Mouse (Mus musculus): Measurements from ENCODE around the gene Umps.

Gene Umps

GRCm38 (mm10) chr16:33953008-33953407 lies 13.8 kb downstream of the Umps start:
- DNase-seq: no peak

GRCm38 (mm10) chr16:33950830-33951229 lies 16.0 kb downstream of the Umps start:
- DNase-seq: peak; percentile 87

GRCm38 (mm10) chr16:33950386-33950785 lies 16.5 kb downstream of the Umps start:
- DNase-seq: no peak

GRCm38 (mm10) chr16:33947664-33948571 lies 18.9 kb downstream of the Umps start:
- no peak for DNase-seq

GRCm38 (mm10) chr16:33946021-33946420 lies 20.8 kb downstream of the Umps start:
- DNase-seq: no peak

GRCm38 (mm10) chr16:33944772-33945171 lies 22.1 kb downstream of the Umps start:
- no peak for DNase-seq

- no peak for DNase-seq
These were observed 22.7 kb downstream of the Umps start for GRCm38 (mm10) chr16:33944126-33944525.

GRCm38 (mm10) chr16:33943388-33943787 lies 23.4 kb downstream of the Umps start:
- no peak for DNase-seq

GRCm38 (mm10) chr16:33942341-33942740 lies 24.5 kb downstream of the Umps start:
- no peak for DNase-seq

- no peak for DNase-seq
These were observed 25.5 kb downstream of the Umps start for GRCm38 (mm10) chr16:33941271-33941781.

- no peak for DNase-seq
These were observed 26.7 kb downstream of the Umps start for GRCm38 (mm10) chr16:33940095-33940494.

GRCm38 (mm10) chr16:33939636-33940035 lies 27.2 kb downstream of the Umps start:
- no peak for DNase-seq

- no peak for DNase-seq
These were observed 27.7 kb downstream of the Umps start for GRCm38 (mm10) chr16:33939133-33939531.

- no peak for DNase-seq
These were observed 28.3 kb downstream of the Umps start for GRCm38 (mm10) chr16:33938311-33939132.

GRCm38 (mm10) chr16:33937567-33937966 lies 29.3 kb downstream of the Umps start:
- no peak for DNase-seq

GRCm38 (mm10) chr16:33936885-33937284 lies 30.0 kb downstream of the Umps start:
- no peak for DNase-seq

GRCm38 (mm10) chr16:33935407-33935785 lies 31.4 kb downstream of the Umps start:
- no peak for DNase-seq

GRCm38 (mm10) chr16:33934701-33935406 lies 32.0 kb downstream of the Umps start:
- DNase-seq: no peak

- DNase-seq: no peak
These were observed 33.4 kb downstream of the Umps start for GRCm38 (mm10) chr16:33933411-33933810.

- no peak for DNase-seq
These were observed 34.7 kb downstream of the Umps start for GRCm38 (mm10) chr16:33932126-33932525.

- no peak for DNase-seq
These were observed 35.2 kb downstream of the Umps start for GRCm38 (mm10) chr16:33931682-33932081.

- no peak for DNase-seq
These were observed 36.1 kb downstream of the Umps start for GRCm38 (mm10) chr16:33930785-33931184.
